Mouse (Mus musculus): ENCODE results near the gene Mamld1. TPM values are rescaled to one million over a fixed set of nuclear protein-coding genes. Genes with fewer than 3 reads are reported as not detected.
A peak's percentile ranks its signal among the peaks of the same experiment; 100 is the strongest.
"Not testable (repeated sequence)": the region's sequence is repeated elsewhere in the genome, so short reads cannot be mapped to it uniquely, and the experiment has no call there.

The Mamld1 gene
- polyA plus RNA-seq (2014; fragmentation: Nextera tagmentation; extraction: Ambion mirVana), result 6.7 and 8.6 TPM in 2 replicates

DNA sequence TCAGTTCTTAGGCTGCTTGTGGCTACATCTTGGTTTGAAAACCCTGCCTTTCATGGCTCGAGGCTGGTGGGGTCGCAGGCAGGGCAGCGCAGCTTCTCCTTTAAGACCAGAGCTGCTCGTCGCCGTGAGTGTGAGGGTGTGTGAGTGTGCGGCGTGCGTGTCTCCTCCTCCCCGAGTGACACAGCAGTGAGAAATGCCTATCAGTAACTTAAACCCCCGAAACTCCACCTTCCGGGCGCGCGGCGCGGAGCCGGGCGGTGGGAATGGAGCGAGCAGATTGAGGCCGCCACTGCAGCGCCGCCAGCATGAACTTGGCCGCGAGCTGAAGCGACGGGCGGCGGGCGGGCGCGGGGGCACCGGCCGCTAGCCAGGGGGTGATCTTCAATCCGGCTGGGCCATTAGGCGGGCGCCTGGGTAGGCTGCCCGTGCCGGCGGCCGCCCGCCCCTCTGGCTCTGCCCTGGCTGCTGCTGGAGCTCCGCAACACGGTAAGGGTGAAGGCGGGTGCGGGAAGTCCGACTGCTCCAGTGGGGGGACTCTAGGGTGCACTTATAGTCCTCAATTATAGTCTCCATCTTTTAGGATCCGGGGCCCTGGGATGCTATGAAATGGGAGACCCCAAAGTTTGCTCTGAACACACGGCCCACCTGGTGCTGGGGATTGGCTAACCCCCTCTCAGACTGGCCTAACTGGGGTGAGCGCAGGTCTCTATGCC, at the start of gene Mamld1:
Gene Mamld1 (plus strand): TSS at position 393 of the 713 bp plus-strand sequence.
- no peaks in the 10 kb centered on the region for H3K27me3 ChIP-seq (ENCODE audit: control insufficient read depth, insufficient read depth, low read length)
- peak; percentile 83 for DNase-seq
- ATAC-seq (ENCODE audit: low FRiP score, low TSS enrichment), result peak; percentile 46
- peak within 1 kb of the TSS; percentile 81 for H3K27ac ChIP-seq (replicated peaks; ENCODE audit: low read depth, low read length)
- 22% methylated on average over 48 of the region's 50 CpGs for WGBS
- H3K9me3 ChIP-seq (ENCODE audit: control insufficient read depth, low read length), result no peaks in the 10 kb centered on the region
- H3K4me2 ChIP-seq (ENCODE audit: low read length), result peak within 1 kb of the TSS; percentile 69
- H3K36me3 ChIP-seq (ENCODE audit: control insufficient read depth, insufficient read depth, low read length), result no peaks in the 10 kb centered on the region
- H3K9ac ChIP-seq (replicated peaks; ENCODE audit: low read length), result peak within 1 kb of the TSS; percentile 59
- H3K4me3 ChIP-seq (replicated peaks; ENCODE audit: low read depth, low read length), result peak within 1 kb of the TSS; percentile 50
- H3K4me1 ChIP-seq (ENCODE audit: control insufficient read depth, insufficient read depth, low read length), result 0 out of 2 replicates have a peak, but pooled peaks cover 3% of the 10 kb centered on the region

DNA sequence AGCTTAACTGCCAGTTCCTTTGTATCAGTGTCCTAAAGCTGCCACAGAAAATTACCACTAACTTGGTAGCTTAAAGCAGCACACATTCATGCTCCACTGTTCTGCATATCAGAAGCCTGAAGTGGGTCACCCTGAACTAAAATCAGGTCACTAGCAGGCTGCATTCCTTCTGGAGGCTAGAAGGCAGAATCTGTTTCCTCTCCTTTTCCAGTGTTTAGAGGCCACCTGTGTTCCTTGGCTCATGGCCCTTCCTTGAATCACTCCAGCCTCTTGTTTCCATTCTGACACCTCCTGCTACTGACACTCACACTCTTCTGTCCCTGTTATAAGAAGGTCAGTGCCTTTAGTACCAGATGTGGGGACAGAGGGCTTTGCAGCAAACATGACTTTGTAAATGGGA, 25.3 kb upstream of the Mamld1 start:
- H3K27me3 ChIP-seq (ENCODE audit: control insufficient read depth, insufficient read depth, low read length), result no peaks in the 10 kb centered on the region
- DNase-seq (no peak), ATAC-seq (ENCODE audit: low FRiP score, low TSS enrichment) (no peak)
- no peak overlapping the region for H3K9ac ChIP-seq (replicated peaks; ENCODE audit: low read length)
- no peak overlapping the region for H3K4me2 ChIP-seq (ENCODE audit: low read length)
- H3K36me3 ChIP-seq (ENCODE audit: control insufficient read depth, insufficient read depth, low read length), result no peaks in the 10 kb centered on the region
- no peak overlapping the region for H3K4me3 ChIP-seq (replicated peaks; ENCODE audit: low read depth, low read length)
- H3K4me1 ChIP-seq (ENCODE audit: control insufficient read depth, insufficient read depth, low read length), result no peaks in the 10 kb centered on the region
- no peak overlapping the region for H3K27ac ChIP-seq (replicated peaks; ENCODE audit: low read depth, low read length)
- H3K9me3 ChIP-seq (ENCODE audit: control insufficient read depth, low read length), result no peaks in the 10 kb centered on the region

DNA sequence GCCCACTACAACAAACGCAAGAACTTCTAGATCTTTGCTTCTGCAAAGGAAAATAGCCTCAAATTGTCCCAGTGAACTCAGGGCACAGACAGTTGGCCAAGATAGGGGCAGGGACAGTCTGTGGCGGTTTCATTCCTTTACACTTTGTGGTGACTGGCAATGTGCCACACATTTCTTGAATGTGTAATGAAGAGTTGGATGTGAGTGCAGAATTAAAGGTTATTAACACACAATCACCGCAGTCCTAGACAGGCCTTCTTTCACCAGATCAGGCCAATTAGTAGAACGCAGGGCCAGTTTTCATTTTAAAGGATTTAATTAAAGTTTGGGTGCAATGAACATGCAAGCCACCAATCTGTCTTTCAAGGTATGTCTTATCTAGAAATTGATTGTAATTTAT, 22.0 kb upstream of the Mamld1 start:
- no peaks in the 10 kb centered on the region for H3K27me3 ChIP-seq (ENCODE audit: control insufficient read depth, insufficient read depth, low read length)
- no peak overlapping the region for H3K27ac ChIP-seq (replicated peaks; ENCODE audit: low read depth, low read length)
- ATAC-seq (ENCODE audit: low FRiP score, low TSS enrichment) (no peak), DNase-seq (no peak)
- H3K36me3 ChIP-seq (ENCODE audit: control insufficient read depth, insufficient read depth, low read length), result no peaks in the 10 kb centered on the region
- no peak overlapping the region for H3K4me3 ChIP-seq (replicated peaks; ENCODE audit: low read depth, low read length)
- H3K4me2 ChIP-seq (ENCODE audit: low read length), result no peak overlapping the region
- H3K9ac ChIP-seq (replicated peaks; ENCODE audit: low read length), result no peak overlapping the region
- WGBS, result 84% methylated on average over 4 of the region's 4 CpGs
- no peaks in the 10 kb centered on the region for H3K4me1 ChIP-seq (ENCODE audit: control insufficient read depth, insufficient read depth, low read length)
- H3K9me3 ChIP-seq (ENCODE audit: control insufficient read depth, low read length), result no peaks in the 10 kb centered on the region

DNA sequence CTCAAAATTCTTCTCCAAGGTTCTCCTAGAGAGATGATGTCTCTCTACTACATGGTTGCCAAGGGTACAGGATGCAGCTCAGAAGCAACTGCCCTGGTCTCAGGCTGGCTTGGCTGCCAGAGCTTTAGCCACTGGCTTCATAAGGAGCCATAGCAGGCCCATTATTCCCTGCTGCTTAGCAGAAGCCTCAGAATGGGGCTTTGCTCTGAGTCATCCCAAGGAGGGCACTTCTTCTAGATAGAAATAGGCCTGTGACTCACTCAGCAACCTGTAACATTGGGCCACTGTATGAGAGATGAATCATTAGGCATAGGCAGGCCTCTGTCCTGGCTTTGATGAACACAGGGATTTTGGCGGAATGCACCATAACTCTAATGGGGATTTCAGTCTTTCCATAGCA, 21.1 kb upstream of the Mamld1 start:
- H3K27me3 ChIP-seq (ENCODE audit: control insufficient read depth, insufficient read depth, low read length); H3K9me3 ChIP-seq (ENCODE audit: control insufficient read depth, low read length); H3K4me1 ChIP-seq (ENCODE audit: control insufficient read depth, insufficient read depth, low read length); H3K9ac ChIP-seq (replicated peaks; ENCODE audit: low read length); H3K4me2 ChIP-seq (ENCODE audit: low read length); H3K27ac ChIP-seq (replicated peaks; ENCODE audit: low read depth, low read length); ATAC-seq (ENCODE audit: low FRiP score, low TSS enrichment); H3K36me3 ChIP-seq (ENCODE audit: control insufficient read depth, insufficient read depth, low read length); H3K4me3 ChIP-seq (replicated peaks; ENCODE audit: low read depth, low read length); DNase-seq: not testable (repeated sequence)
- 97% methylated on average over 1 of the region's 1 CpGs for whole genome bisulfite sequencing

DNA sequence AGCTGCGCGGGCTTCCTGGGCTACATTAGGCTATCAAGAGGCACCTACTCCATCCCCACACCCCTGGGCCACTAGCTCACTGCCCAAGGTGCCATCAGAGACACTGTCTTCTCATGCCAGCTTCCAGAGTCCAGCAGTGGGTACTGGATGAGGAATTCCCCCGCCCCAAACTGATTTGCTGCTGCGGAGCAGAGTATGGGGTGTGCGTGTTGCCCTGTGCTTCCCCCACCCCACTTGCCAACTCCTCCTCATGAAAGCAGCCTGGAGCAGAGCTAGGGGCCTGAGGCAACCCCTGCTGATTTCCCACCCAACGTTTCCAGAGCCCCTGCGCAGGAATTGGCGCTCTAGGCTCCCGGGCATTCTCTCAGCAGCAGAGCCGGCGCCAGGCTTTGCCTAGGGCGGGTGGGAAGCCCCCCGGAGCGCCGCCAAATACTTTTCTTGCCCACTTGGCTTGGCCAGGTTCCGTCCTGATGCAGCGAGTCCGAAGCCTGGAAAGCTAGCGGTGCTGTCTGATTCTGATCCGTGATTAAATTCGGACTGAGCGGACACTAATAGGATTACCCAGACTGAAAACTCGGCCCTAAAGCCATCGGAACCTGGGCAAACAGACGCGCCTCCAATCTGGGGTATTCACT, 738 bp downstream of the Mamld1 start:
- 17% methylated on average over 26 of the region's 26 CpGs for WGBS
- H3K9ac ChIP-seq (replicated peaks; ENCODE audit: low read length), result peak overlapping the region; percentile 59
- H3K9me3 ChIP-seq (ENCODE audit: control insufficient read depth, low read length), result no peaks in the 10 kb centered on the region
- H3K27ac ChIP-seq (replicated peaks; ENCODE audit: low read depth, low read length), result peak overlapping the region; percentile 81
- peak overlapping the region; percentile 69 for H3K4me2 ChIP-seq (ENCODE audit: low read length)
- peak overlapping the region; percentile 50 for H3K4me3 ChIP-seq (replicated peaks; ENCODE audit: low read depth, low read length)
- DNase-seq (peak; percentile 56), ATAC-seq (ENCODE audit: low FRiP score, low TSS enrichment) (peak; percentile 11)
- no peaks in the 10 kb centered on the region for H3K27me3 ChIP-seq (ENCODE audit: control insufficient read depth, insufficient read depth, low read length)
- H3K36me3 ChIP-seq (ENCODE audit: control insufficient read depth, insufficient read depth, low read length), result no peaks in the 10 kb centered on the region
- H3K4me1 ChIP-seq (ENCODE audit: control insufficient read depth, insufficient read depth, low read length), result 0 out of 2 replicates have a peak, but pooled peaks cover 3% of the 10 kb centered on the region

DNA sequence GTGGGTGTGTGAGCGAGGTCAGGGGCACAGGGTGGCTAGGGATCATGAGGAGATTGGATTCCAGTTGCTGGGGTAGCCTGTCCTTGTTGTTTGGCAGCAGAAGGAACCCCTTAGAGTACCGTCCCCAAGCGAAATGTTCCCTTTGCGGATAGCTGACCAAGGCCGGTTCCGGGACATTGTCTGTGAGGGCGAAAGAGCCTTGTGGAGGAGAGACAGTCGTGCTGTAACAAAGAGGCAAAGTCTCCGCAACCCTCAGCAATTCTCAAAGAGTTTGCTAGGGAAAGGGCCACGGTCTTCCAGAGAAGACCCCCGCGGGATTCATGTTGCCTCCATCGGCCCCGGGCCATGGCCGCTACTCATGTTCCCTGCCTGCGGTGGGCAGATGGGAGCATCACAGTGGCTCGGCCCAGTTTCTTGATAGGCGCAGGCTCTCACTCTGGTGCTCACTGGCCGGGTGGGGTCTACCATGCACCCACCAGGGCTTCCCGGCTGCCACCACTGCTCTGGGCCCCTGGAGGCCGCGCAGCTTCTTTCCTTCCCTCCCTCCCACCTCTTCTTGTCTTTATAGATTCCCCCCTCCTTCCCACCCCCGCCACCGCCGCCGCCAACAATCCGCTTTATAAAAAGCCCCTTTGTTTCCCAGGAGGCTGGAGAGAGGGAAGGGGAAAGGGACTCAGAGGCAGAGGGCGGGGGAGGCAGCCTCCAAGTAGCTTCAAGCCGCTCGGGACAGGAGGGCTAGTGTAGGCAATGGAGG, 1.5 kb downstream of the Mamld1 start:
- Histone ChIP-seq H3K27ac (replicated peaks; ENCODE audit: low read depth, low read length) (peak overlapping the region; percentile 81), H3K9me3 (ENCODE audit: control insufficient read depth, low read length) (no peaks in the 10 kb centered on the region), H3K4me2 (ENCODE audit: low read length) (peak overlapping the region; percentile 69), H3K4me3 (replicated peaks; ENCODE audit: low read depth, low read length) (peak overlapping the region; percentile 50), H3K36me3 (ENCODE audit: control insufficient read depth, insufficient read depth, low read length) (no peaks in the 10 kb centered on the region), H3K4me1 (ENCODE audit: control insufficient read depth, insufficient read depth, low read length) (0 out of 2 replicates have a peak, but pooled peaks cover 3% of the 10 kb centered on the region), H3K27me3 (ENCODE audit: control insufficient read depth, insufficient read depth, low read length) (no peaks in the 10 kb centered on the region), H3K9ac (replicated peaks; ENCODE audit: low read length) (peak overlapping the region; percentile 59)
- ATAC-seq (ENCODE audit: low FRiP score, low TSS enrichment), result peak; percentile 71
- WGBS, result 30% methylated on average over 30 of the region's 30 CpGs
- peak; percentile 71 for DNase-seq

DNA sequence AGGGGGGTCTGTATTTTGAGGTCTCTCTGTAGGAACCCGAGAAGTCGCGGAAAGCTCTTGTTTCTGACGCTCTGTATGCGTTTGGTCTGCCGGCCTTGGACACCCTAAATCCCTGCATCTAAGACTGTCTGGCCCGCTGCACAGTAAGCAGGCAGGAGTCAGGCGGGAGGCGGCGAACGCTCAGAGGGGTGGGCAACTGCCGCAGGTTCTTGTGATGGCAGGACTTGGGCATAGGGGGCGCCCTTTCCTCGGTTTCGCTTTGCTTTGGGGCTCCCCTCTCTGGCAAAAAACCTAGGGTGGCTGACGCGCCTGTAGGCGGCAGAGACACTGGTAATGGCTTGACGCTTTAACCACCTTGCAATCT, 2.0 kb downstream of the Mamld1 start:
- peak; percentile 88 for DNase-seq
- H3K4me2 ChIP-seq (ENCODE audit: low read length), result peak overlapping the region; percentile 69
- no peaks in the 10 kb centered on the region for H3K36me3 ChIP-seq (ENCODE audit: control insufficient read depth, insufficient read depth, low read length)
- 0 out of 2 replicates have a peak, but pooled peaks cover 3% of the 10 kb centered on the region for H3K4me1 ChIP-seq (ENCODE audit: control insufficient read depth, insufficient read depth, low read length)
- peak overlapping the region; percentile 50 for H3K4me3 ChIP-seq (replicated peaks; ENCODE audit: low read depth, low read length)
- peak overlapping the region; percentile 59 for H3K9ac ChIP-seq (replicated peaks; ENCODE audit: low read length)
- H3K27ac ChIP-seq (replicated peaks; ENCODE audit: low read depth, low read length), result peak overlapping the region; percentile 81
- peak; percentile 57 for ATAC-seq (ENCODE audit: low FRiP score, low TSS enrichment)
- H3K27me3 ChIP-seq (ENCODE audit: control insufficient read depth, insufficient read depth, low read length), result no peaks in the 10 kb centered on the region
- no peaks in the 10 kb centered on the region for H3K9me3 ChIP-seq (ENCODE audit: control insufficient read depth, low read length)
- WGBS, result 22% methylated on average over 19 of the region's 19 CpGs

DNA sequence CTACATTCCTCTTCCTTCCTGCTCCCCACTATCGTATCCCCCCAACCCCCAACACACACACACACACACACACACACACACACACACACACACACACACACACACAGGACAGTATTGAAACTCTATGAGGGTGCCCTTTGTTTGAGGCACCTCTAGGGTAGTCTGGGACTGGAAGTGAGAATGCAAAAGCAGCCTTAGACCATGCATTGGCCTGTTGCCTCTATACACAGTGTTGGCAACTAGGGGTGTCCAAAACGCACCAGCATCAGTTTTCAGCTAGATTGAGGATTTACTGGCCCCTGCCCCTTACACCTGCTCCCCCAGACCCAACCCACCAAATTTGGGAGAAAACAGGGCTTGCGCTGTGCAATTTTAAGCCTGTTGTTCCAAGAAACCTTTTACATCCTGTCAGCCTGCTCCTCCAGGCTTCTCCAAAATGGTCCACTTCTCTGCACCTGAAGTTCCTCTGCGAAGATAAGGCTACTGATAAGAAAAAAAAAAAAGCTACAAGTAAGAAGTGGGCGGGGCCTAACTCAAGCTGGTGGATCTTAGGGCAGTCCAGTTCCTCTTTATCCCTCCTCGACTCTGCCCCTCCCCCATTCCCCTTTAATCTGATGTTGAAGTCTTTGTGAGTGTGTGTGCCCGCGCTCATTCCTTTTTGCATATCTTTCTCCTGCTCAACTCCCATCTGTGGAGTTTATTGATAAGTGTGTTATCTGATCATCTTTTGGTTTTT, 2.6 kb downstream of the Mamld1 start:
- DNase-seq (peak; percentile 71), ATAC-seq (ENCODE audit: low FRiP score, low TSS enrichment) (peak; percentile 46)
- H3K27me3 ChIP-seq (ENCODE audit: control insufficient read depth, insufficient read depth, low read length), result no peaks in the 10 kb centered on the region
- H3K9me3 ChIP-seq (ENCODE audit: control insufficient read depth, low read length), result no peaks in the 10 kb centered on the region
- H3K36me3 ChIP-seq (ENCODE audit: control insufficient read depth, insufficient read depth, low read length), result no peaks in the 10 kb centered on the region
- WGBS, result 23% methylated on average over 8 of the region's 8 CpGs
- H3K4me2 ChIP-seq (ENCODE audit: low read length), result peak overlapping the region; percentile 69
- H3K9ac ChIP-seq (replicated peaks; ENCODE audit: low read length), result no peak overlapping the region; the same call in 1 of the 2 replicates
- H3K4me3 ChIP-seq (replicated peaks; ENCODE audit: low read depth, low read length), result peak overlapping the region; percentile 50
- H3K27ac ChIP-seq (replicated peaks; ENCODE audit: low read depth, low read length), result peak overlapping the region; percentile 81
- H3K4me1 ChIP-seq (ENCODE audit: control insufficient read depth, insufficient read depth, low read length), result 0 out of 2 replicates have a peak, but pooled peaks cover 3% of the 10 kb centered on the region
